Mouse (Mus musculus) hindbrain, embryonic 10.5 days (tissue): ENCODE results near the gene Hist1h2ae. TPM values are rescaled to one million over a fixed set of nuclear protein-coding genes. Genes with fewer than 3 reads are reported as not detected.
A peak's percentile ranks its signal among the peaks of the same experiment; 100 is the strongest.
"Not testable (repeated sequence)": the region's sequence is repeated elsewhere in the genome, so short reads cannot be mapped to it uniquely, and the experiment has no call there.

Source experiments
- DNase-seq: peaks from one replicate; pipeline ENCODE4 v3.0.0-alpha.2; 2017; ENCODE audit warnings: low spot score
- H3K27ac ChIP-seq: fragments of 300-500 bp; sonication (generic); 2 replicates; pipeline ENCODE4 v1.5.1; 2016; ENCODE audit warnings: mild to moderate bottlenecking, moderate library complexity
- H3K27me3 ChIP-seq: fragments of 300-500 bp; sonication (generic); 2 replicates; pipeline ENCODE4 v1.6.1; 2016; ENCODE audit warnings: mild to moderate bottlenecking; ENCODE audit not compliant: poor library complexity, insufficient read depth, severe bottlenecking
- H3K36me3 ChIP-seq: fragments of 300-500 bp; sonication (generic); 2 replicates; pipeline ENCODE4 v1.6.1; 2016; ENCODE audit warnings: mild to moderate bottlenecking, moderate library complexity
- H3K4me1 ChIP-seq: fragments of 300-500 bp; sonication (generic); replicated peaks from 2 replicates; pipeline ENCODE4 v1.6.1; 2016; ENCODE audit warnings: mild to moderate bottlenecking
- H3K4me3 ChIP-seq: fragments of 300-500 bp; sonication (generic); 2 replicates; pipeline ENCODE4 v1.5.1; 2016; ENCODE audit warnings: mild to moderate bottlenecking, moderate library complexity
- H3K9me3 ChIP-seq: fragments of 300-500 bp; sonication (generic); 2 replicates; pipeline ENCODE4 v1.6.1; 2016; ENCODE audit warnings: mild to moderate bottlenecking, moderate library complexity
- WGBS: fragments of 180-500 bp; shearing (Covaris S2); methylation state at CpG from one replicate; pipeline ENCODE4 v1.1.7; 2016; 5-methylcytosine and 5-hydroxymethylcytosine counted together
- polyA plus RNA-seq: library from polyadenylated mRNA; unstranded; fragments of >200 nt; fragmentation: Nextera tagmentation; extraction: Ambion mirVana; gene quantifications from 2 replicates; pipeline ENCODE4 v1.2.1, GENCODE M21; 2016

Hist1h2ae gene
- polyA plus RNA-seq, 1 experiment from 2014 or later: 103 TPM

DNA sequence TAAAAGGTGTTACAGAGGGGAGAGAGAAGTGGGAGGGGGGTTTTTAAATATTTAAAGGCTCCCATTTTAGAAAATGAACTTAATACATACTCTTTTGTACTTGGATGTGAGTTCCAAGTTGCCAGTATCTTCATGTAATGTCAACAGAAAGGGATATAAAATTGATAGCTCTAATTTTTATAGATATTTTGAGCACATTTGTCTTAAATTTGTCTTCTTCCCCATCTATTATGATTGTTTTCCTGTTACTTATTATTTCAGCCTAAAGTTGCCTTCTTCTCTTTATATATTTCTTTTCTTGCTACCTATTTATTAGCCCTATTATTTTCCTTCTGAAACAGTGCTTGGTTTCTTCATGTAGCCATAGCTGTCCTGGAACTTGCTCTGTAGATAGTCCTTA, 18.1 kb downstream of the Hist1h2ae start, which contains the start of gene Hist1h1d:
Gene Hist1h1d (plus strand): TSS at position 301 of the 400 bp plus-strand sequence.
- peak within 1 kb of the TSS; percentile 98 for H3K27ac ChIP-seq
- no peaks in the 10 kb centered on the region for H3K9me3 ChIP-seq
- H3K4me3 ChIP-seq: peak within 1 kb of the TSS; percentile 55
- H3K27me3 ChIP-seq: no peaks in the 10 kb centered on the region
- H3K4me1 ChIP-seq: peaks cover 18% of the 10 kb centered on the region
- DNase-seq: no peak
- no peaks in the 10 kb centered on the region for H3K36me3 ChIP-seq

DNA sequence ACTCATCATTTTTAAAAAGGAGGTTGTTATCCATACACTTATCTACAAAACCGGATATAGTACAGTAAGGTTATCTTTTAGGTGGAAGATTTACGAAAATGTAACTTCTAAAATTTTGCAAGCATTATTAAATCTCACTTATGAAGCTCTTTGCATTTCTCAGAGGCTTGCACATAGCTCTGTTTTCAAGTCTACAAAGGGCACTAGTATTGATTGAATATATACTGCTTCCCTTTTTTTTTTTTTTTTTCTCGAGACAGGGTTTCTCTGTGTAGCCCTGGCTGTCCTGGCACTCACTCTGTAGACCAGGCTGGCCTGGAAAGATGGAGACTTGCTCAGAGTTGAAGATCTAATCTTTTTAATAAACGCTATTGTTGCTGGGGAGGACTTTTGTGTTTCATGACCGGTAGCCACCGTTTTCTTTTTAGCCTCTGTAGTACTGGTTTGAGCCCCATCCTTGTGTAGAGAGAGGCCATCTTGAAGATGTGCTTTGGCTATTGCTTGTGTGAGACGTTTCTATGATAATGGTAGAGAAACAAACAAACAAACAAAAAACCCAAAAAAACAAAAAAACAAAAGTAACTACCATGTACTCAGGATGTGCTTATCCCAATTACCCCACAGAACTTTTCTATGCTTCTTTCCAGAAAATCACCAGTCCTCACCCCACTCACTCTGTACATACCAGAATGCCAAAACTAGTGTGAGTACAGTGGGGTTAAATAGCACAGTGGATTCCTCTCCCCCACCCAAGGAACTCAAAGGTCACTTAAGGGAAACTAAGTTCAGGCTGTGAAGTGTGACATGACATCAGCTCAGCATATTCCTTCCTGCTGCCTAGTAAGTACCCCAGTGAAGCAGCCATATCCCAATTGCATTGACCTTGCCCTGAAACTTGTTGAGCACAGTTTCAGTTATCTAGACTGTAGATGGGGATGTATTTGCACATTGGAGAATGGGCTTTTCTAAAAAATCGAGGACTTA, 18.8 kb downstream of the Hist1h2ae start:
- 56% methylated on average over 8 of the region's 8 CpGs for WGBS
- Histone ChIP-seq H3K4me1 (peaks cover 18% of the 10 kb centered on the region), H3K36me3 (no peaks in the 10 kb centered on the region), H3K27me3 (no peaks in the 10 kb centered on the region), H3K4me3 (peak overlapping the region; percentile 55), H3K9me3 (no peaks in the 10 kb centered on the region), H3K27ac (peak overlapping the region; percentile 98)
- no peak for DNase-seq

DNA sequence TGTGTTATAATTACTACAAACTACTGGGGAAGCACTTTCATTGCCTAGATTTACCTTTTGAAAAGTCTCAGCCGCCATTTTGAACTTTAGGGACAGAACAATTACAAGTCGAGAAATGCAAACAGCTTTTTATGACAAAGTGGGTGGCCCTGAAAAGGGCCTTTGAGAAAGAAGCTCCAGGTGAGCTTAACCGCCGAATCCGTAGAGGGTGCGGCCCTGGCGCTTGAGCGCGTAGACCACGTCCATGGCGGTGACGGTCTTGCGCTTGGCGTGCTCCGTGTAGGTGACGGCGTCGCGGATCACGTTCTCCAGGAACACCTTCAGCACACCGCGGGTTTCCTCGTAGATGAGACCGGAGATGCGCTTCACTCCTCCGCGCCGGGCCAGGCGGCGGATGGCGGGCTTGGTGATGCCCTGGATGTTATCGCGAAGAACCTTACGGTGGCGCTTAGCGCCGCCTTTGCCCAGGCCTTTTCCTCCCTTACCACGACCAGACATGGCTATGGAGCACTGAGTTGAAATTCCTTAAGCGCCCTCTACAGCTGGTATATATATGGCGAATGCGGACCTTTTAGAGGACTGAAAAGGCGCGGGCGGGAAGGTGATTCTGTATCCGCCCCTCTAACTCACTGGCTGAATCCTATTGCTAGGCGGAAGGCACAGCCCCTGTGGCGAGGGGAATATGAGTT, 19.7 kb downstream of the Hist1h2ae start, which contains the start of gene Hist1h4f:
Gene Hist1h4f (minus strand): TSS at position 503 of the 689 bp plus-strand sequence.
- H3K4me3 ChIP-seq: peak within 1 kb of the TSS; percentile 55
- H3K27me3 ChIP-seq, H3K9me3 ChIP-seq, H3K36me3 ChIP-seq: not testable (repeated sequence)
- peak within 1 kb of the TSS; percentile 98 for H3K27ac ChIP-seq
- WGBS: under 1% methylated on average over 47 of the region's 47 CpGs
- peak; percentile 94 for DNase-seq
- H3K4me1 ChIP-seq: peaks cover 17% of the 10 kb centered on the region

DNA sequence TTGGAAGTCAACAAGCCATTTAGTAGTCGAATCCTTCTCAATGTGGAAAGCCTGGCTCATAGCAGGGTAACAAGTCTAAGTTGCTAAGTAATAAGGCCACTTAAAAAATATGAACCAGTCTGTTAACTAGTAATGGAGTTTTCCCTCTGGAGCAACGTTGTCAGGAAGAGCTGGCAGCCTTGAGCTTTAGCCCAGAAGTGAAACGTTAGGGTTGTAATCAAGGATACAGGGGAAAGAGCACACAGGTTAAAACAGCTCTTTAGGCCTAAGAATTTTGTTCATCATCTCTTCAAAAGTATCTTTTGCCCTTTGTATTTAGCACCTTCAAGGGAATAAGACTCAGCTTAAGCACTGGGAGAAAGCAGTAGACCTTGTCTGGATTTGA, 20.3 kb downstream of the Hist1h2ae start:
- DNase-seq: peak; percentile 33

DNA sequence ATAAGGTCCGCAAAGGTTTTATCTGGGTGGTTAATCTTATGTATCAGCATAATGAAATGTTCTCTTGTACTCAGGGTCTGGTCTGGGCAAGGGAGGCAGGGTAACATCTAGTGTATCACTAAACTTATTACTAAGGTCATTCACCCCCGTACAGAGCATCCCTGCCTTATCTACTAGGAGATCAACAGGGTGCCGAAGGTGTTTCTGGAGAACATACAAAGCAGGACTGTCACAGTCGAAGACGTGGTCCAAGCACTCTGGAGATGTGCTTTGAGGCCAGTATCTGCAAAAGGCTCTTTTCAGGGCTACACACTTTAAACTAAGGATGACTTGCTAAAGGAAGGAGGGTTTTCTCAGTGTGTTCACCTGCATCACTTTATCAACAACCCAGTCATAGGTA, 24.3 kb downstream of the Hist1h2ae start:
- DNase-seq: no peak
- Histone ChIP-seq H3K27ac (peak overlapping the region; percentile 80), H3K4me3 (no peak overlapping the region), H3K27me3 (no peaks in the 10 kb centered on the region), H3K36me3 (no peaks in the 10 kb centered on the region), H3K9me3 (no peaks in the 10 kb centered on the region), H3K4me1 (peaks cover 24% of the 10 kb centered on the region)
- 82% methylated on average over 5 of the region's 5 CpGs for WGBS

More for the DNA sequence above, 20.3 kb downstream of the Hist1h2ae start:
- 9% methylated on average over 3 of the region's 3 CpGs for WGBS
- peak overlapping the region; percentile 98 for H3K27ac ChIP-seq
- peak overlapping the region; percentile 55 for H3K4me3 ChIP-seq
- no peaks in the 10 kb centered on the region for H3K9me3 ChIP-seq
- no peaks in the 10 kb centered on the region for H3K27me3 ChIP-seq
- H3K36me3 ChIP-seq: no peaks in the 10 kb centered on the region
- H3K4me1 ChIP-seq: peaks cover 20% of the 10 kb centered on the region

DNA sequence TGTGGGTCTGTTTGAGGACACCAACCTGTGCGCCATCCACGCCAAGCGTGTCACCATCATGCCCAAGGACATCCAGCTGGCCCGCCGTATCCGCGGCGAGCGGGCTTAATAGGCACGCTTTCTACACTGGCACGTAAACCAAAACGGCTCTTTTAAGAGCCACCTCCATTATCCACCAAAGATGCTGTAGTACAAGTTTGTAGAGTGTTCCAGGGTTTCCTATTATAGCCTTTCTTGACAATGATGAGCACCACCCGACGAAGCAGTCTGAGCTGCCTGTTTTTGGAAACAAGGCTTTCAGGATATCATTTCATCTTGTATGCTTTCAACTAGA, 26.3 kb downstream of the Hist1h2ae start:
- Histone ChIP-seq H3K27ac (peak overlapping the region; percentile 95), H3K4me3 (peak overlapping the region; percentile 57), H3K4me1 (peaks cover 15% of the 10 kb centered on the region)
- H3K27me3 ChIP-seq, DNase-seq, H3K9me3 ChIP-seq, H3K36me3 ChIP-seq: not testable (repeated sequence)
- 0% methylated on average over 14 of the region's 14 CpGs for WGBS

DNA sequence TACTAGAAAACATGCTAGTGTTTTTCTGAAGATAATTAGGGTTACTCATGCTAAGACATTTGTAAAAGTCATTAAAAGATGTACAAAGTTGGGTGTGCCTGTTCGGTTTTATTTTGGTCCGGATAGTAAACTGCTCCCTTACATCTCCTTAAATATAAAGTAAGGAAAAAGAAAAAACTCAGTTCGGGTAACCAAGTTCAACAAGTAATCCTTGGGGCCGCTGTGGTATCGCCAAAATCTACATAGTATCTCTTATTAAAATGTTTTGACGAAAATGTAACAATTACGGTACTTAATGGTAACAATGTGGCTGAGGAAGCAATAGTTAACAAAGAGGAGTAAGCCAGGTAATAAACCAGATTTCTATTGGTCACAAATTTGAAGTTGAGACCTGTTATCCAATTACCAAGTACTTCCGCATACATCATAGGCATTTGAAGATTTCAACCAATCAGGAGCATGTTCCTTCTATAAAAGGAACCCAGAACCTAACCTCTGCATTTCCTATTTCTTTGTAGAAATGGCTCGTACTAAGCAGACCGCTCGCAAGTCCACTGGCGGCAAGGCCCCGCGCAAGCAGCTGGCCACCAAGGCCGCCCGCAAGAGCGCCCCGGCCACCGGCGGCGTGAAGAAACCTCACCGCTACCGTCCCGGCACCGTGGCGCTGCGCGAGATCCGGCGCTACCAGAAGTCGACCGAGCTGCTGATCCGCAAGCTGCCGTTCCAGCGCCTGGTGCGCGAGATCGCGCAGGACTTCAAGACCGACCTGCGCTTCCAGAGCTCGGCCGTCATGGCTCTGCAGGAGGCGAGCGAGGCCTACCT, 26.8 kb downstream of the Hist1h2ae start, which contains the start of gene Hist1h3f:
Gene Hist1h3f (plus strand): TSS at position 88 of the 822 bp plus-strand sequence.
- H3K36me3 ChIP-seq: no peaks in the 10 kb centered on the region
- no peaks in the 10 kb centered on the region for H3K27me3 ChIP-seq
- under 1% methylated on average over 34 of the region's 45 CpGs for WGBS
- H3K4me1 ChIP-seq: peaks cover 15% of the 10 kb centered on the region
- DNase-seq: peak; percentile 58
- H3K4me3 ChIP-seq: peak within 1 kb of the TSS; percentile 57
- peak within 1 kb of the TSS; percentile 95 for H3K27ac ChIP-seq
- no peaks in the 10 kb centered on the region for H3K9me3 ChIP-seq

DNA sequence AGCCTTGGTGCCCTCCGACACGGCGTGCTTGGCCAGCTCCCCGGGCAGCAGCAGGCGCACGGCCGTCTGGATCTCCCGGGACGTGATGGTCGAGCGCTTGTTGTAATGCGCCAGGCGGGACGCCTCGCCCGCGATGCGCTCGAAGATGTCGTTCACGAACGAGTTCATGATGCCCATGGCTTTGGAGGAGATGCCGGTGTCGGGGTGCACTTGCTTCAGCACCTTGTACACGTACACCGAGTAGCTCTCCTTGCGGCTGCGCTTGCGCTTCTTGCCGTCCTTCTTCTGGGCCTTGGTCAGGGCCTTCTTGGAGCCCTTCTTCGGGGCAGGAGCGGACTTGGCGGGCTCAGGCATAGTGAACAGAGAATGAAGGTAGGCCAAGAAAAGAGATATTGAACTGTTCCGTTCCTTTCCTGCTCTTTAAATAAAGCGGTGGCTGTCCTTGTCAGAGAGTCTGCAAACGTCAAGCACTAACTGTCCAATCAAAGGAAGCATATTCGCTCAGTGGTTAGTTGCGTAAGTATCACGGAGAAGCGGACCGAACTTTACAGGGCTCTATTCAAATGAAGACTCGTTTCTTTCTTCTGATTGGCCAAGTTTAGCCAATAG, 27.9 kb downstream of the Hist1h2ae start, which contains the start of gene Hist1h2bh:
Gene Hist1h2bh (minus strand): TSS at position 394 of the 609 bp plus-strand sequence.
- peak; percentile 79 for DNase-seq
- H3K27me3 ChIP-seq, H3K9me3 ChIP-seq, H3K36me3 ChIP-seq: not testable (repeated sequence)
- Histone ChIP-seq H3K4me3 (peak within 1 kb of the TSS; percentile 57), H3K4me1 (peaks cover 19% of the 10 kb centered on the region), H3K27ac (peak within 1 kb of the TSS; percentile 95)
- under 1% methylated on average over 42 of the region's 42 CpGs for WGBS

DNA sequence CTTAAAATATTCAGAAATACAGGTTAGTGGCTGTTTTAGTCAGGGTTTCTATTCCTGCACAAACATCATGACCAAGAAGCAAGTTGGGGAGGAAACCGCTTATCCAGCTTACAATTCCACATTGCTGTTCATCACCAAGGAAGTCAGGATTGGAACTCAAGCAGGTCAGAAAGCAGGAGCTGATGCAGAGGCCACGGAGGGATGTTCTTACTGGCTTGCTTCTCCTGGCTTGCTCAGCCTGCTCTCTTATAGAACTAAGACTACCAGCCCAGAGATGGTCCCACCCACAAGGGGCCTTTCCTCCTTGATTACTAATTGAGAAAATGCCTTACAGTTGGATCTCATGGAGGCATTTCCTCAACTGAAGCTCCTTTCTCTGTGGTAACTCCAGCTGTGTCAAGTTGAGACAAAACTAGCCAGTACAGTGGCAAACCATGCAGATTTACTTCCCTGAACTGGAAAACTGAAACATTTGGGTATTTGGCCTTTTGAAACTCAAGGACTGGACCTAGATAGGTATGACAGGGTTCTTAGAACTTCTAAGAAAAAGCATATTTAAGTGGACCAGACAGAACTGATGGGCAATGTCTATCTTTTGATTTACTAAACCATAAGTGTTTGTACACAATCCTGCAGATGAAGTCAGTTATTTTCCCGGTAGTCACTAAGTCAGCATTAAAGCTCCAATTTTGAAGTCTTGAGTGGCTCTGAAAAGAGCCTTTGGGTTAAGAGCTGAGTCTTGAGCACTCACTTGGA, 28.6 kb downstream of the Hist1h2ae start:
- WGBS: 9% methylated on average over 3 of the region's 3 CpGs
- not testable (repeated sequence) for H3K36me3 ChIP-seq, DNase-seq, H3K9me3 ChIP-seq, H3K27me3 ChIP-seq
- Histone ChIP-seq H3K4me3 (peak overlapping the region; percentile 57), H3K27ac (peak overlapping the region; percentile 95), H3K4me1 (peaks cover 23% of the 10 kb centered on the region)

DNA sequence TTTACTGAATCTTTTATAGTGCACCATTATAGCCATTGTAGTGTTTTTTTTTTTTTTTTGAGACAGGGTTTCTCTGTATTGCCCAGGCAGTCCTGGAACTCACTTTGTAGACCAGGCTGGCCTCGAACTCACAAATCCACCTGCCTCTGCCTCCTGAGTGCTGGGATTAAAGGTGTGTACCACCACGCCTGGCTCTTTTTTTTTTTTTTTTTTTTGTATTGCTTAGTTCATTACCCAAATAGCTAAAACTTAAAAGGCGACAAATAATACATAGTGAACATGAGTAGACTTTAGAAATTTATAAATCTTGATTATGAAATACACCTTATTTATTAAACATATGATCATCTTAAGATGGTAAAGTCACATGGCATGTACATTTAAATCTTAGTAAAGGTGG, 29.5 kb downstream of the Hist1h2ae start:
- 84% methylated on average over 3 of the region's 3 CpGs for WGBS
- no peak overlapping the region for H3K27ac ChIP-seq
- no peak overlapping the region for H3K4me3 ChIP-seq

DNA sequence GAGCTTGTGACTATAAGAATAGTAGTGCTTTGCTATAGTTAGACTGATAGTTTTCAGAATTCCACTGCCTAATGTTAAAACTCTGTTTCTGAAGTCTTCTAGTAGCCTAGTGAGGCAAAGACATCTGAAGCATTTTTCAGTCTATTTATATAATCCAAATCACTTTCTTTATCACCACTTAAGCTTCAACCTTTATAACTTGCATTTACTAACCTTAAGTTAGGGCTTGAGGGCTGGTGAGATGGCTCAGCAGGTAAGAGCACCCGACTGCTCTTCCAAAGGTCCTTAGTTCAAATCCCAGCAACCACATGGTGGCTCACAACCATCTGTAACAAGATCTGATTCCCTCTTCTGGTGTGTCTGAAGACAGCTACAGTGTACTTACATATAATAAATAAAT, 31.2 kb downstream of the Hist1h2ae start:
- 76% methylated on average over 1 of the region's 1 CpGs for WGBS
- H3K4me3 ChIP-seq, DNase-seq, H3K9me3 ChIP-seq, H3K36me3 ChIP-seq, H3K27me3 ChIP-seq, H3K27ac ChIP-seq: not testable (repeated sequence)
- H3K4me1 ChIP-seq: peaks cover 34% of the 10 kb centered on the region

More for the DNA sequence above, 29.5 kb downstream of the Hist1h2ae start:
- Histone ChIP-seq H3K9me3 (no peaks in the 10 kb centered on the region), H3K4me1 (peaks cover 31% of the 10 kb centered on the region), H3K36me3 (no peaks in the 10 kb centered on the region), H3K27me3 (no peaks in the 10 kb centered on the region)
- DNase-seq: no peak
